Mouse (Mus musculus) T-helper 1 cell (primary cell): ENCODE results near the gene Anapc2.

Experiments used
- in situ Hi-C: fragments of 300-600 bp; cut with MboI, MseI; formaldehyde crosslinking; loops from one replicate; pipeline ENCODE4 v1.15.1; 2025; ENCODE audit warnings: high pct_unique_total_duplicates

The Anapc2 gene

DNA sequence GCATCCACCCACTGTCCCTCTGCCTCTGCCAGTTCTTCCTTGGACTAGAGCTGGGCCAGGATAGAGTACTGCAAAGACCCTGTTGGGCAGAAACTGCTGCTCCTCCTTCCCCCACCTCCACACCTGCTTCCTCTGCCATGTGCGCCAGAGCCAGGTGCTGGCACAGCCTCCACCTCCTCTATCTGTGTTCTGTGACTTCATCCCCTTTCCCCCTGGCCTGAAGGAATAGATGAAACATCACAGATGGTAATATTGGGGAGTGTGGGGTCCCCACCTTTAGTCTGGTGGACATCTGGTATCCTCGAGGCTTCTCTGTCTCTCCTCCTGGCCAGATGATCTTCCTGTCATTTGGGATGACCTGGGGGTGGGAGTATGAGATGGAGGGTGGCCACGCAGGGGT is 31.2 kb downstream of the Anapc2 start:
- in situ Hi-C loops, result no loop called here

- in situ Hi-C loops, result no loop called here
These were observed 31.8 kb downstream of the Anapc2 start for GRCm38 (mm10) chr2:25303931-25304656.

- in situ Hi-C loops, result no loop called here
These were observed 32.6 kb downstream of the Anapc2 start for GRCm38 (mm10) chr2:25304657-25305541.

DNA sequence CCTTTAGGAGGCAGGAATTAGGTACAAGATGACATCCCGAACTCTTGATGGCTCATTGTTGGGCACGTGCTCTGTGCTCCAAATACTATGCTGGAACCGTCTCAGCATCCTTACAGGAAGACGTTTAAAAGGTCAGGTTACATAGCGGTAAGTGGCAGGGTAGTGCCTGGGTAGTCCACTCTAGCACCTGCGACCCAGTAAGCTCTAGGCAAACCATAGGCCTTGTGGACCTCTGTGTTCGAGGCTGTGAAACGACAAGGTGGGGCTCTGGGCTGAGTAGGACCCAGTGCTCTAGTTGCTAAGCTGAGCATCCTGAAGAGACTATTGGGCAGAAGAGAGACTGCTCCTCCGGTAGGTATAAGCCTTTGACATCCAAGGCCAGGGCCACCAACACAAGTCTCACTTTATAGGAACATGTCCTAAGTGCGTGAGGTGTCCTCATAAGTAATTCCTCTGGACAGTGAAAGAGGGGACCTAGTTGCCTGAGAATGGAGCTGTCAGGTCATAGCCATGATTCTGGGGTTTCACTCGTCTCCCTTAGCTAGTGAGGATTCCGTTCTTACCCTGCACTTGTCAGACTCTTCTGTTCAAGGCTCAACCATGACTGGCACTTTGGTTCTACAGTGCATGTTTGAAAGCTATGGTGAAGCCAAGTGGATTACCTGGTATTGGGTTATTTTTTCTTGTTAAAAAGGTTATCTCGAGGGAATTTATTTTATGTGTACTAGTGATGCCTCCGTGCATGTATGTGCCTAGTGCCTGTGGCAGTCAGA is 33.5 kb downstream of the Anapc2 start:
- in situ Hi-C loops, result no loop called here

GRCm38 (mm10) chr2:25310180-25310579 is 37.9 kb downstream of the Anapc2 start:
- in situ Hi-C loops, result no loop called here

DNA sequence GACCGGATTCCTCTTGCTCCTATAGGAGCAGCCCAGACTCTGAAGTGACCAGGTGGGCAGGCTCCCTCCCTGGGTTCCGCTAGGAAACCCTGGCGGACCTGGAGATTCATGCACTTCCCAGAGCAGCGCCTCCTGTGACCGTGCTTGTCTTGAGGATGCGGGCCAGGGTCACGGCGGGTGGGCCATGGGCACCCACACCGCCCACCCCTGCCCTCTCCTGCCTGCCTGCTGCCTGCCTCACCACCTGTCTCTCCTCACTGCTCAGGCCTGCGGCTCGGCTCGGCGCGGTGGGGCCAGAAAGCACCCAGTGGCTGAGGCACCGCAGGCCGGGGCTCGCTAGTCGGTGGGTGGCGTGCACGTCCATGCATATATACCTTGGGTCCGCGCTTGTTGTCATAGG is 38.7 kb downstream of the Anapc2 start:
- in situ Hi-C loops, result no loop called here

DNA sequence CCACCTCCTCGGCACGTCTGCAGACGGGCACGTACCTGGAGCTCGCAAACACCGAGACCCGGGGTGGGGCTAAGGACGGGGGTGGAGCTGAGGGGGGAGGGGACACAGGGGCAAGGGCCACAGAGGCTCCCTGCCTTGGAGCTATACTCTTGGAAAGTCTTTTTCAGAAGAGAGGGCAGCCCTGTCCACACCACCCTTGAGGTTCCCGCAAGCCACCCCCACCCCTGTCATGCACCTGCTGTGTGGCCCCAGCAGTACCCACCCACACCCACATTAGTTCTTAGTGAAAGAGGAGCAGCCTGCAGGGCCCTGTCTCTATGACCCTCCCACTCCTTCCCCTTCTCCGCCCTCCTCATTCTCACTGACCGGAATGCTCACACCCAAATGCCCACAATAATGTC is 39.2 kb downstream of the Anapc2 start:
- in situ Hi-C loops, result no loop called here

- in situ Hi-C loops, result loop anchor here (5.0 kb wide), 1 partner anchor 46 kb away; the partner anchor contains the start of genes Anapc2 and Ssna1
These were observed 46.1 kb downstream of the Anapc2 start for GRCm38 (mm10) chr2:25318119-25318966.

DNA sequence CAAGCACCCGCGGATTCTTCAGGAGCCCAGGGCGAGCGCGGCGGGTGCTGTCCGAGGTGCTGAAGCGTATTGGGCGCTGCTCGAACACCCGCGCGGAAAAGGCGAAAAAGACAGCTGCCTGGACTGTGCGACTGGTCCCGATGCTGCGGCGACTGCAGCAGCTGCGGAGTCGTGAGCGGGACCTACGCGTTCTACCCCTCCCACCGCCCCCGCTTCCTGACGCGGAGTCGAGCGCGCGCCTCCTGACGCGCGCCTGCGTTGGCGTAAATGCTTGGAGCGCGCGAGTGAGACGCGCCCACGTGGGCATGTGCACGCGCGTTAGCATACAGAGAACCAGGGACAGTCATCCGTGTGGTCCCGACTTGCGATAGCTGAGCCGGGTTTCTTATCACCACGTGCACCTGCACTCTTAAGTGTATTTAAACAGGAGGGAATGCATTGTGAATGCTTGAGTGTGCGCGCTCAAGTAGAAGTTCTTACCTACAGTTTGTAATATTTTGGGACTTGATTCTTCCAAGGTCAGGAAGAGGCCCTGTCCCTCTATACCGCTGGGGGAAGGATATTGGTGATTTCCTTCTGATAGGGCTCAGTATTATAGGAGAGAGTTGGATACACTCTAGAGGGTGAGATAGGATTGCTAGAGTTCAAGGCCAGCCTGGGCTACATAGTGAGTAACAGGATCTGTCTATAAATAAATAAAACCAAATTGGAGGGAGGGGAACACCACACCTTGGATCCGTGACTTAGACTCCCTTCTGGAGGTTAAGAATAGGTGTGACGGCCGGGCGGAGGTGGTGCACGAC is 46.9 kb downstream of the Anapc2 start, which contains the start of gene Grin1:
Grin1 (minus strand) TSS at position 217 of the 803 bp plus-strand sequence.
- in situ Hi-C loops, result loop anchor here (5.0 kb wide), 1 partner anchor 47 kb away; the partner anchor contains the start of genes Anapc2 and Ssna1

DNA sequence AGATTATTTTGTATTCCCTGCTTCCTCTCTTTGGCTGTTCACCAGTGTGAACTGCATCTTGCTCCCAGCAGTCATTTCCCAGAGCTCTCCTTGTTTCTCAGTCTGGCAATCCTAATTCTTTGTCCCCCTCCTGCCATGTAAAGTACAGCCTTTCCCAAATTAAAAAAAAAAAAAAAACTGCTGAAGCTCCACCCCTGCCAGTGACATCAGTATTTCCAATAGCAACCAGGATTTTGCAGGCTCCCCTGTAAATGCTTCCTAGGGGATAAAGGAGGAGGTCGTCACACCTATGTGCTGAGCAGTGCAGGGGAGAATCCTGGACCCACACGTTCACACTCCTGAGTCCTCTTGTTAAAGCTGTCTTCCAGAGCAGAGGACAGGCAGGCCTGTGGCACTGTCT is 47.8 kb downstream of the Anapc2 start:
- in situ Hi-C loops, result no loop called here

- in situ Hi-C loops, result no loop called here
These were observed 53.8 kb downstream of the Anapc2 start for GRCm38 (mm10) chr2:25326036-25326435.

- in situ Hi-C loops, result no loop called here
These were observed 56.2 kb downstream of the Anapc2 start for GRCm38 (mm10) chr2:25328440-25328839.

GRCm38 (mm10) chr2:25331470-25331869 is 59.2 kb downstream of the Anapc2 start:
- in situ Hi-C loops, result no loop called here

DNA sequence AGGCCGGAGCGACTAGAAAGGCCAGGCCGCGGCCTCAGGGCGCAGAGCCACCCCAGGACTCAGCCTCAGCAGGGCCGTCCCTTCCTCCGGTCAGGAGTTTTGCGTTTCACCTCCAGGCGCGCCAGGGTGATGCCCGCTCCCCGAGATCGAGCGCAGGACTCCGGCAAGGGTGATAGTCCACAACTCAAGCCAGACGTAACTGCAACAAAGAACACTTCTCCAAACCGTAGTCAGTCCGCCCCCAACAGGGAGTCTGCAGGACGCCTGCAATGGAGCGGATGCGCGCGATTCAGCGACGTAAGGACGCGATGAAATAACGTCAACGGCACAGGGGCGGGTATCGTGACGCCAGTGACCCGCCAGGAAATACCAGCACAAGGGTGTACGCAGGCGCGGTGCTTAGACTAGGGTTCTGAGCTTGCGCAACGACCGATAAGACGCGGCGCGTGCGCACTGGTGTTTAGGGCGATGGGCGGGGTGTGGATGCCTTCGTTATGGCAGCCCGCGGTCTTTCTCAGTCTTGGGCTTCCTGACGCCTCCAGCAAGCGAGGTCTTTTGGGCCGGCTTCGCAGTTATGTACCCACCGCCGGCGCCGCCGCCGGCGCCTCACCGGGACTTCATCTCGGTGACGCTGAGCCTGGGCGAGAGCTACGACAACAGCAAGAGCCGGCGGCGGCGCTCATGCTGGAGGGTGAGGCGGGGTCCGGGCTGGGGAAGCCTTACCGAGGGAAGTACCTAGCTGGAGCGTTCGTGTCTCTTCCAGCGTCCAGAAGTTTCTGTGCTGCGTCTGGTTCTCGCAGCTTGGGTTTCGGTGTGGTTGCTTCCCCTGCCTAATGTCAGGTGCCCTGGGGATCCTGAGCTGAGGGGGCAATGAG is 60.2 kb downstream of the Anapc2 start, which contains the start of gene Man1b1:
Man1b1 (plus strand) TSS at position 53 of the 875 bp plus-strand sequence.
- in situ Hi-C loops, result no loop called here

- in situ Hi-C loops, result no loop called here
These were observed 61.3 kb downstream of the Anapc2 start for GRCm38 (mm10) chr2:25333569-25333968.
